Mouse (Mus musculus) layer of hippocampus, postnatal 25 days (tissue): ENCODE data around the gene Celsr1. TPM values are rescaled to one million over a fixed set of nuclear protein-coding genes. Genes with fewer than 3 reads are reported as not detected.

Experiments used
- DNase-seq, 2 experiments: peaks; one replicate each; pipeline ENCODE4 v3.0.0; 2022; ENCODE audit warnings: mixed read lengths in 2 of 2, low spot score in 1 of 2; ENCODE audit errors: extremely low spot score in 1 of 2
- total RNA-seq, 2 experiments: library from RNA; stranded (reverse); gene quantifications; 2 replicates each; pipeline ENCODE4 v1.2.3; 2021

Celsr1 gene
- total RNA-seq, 2 experiments from 2014 or later, result 4.5 to 6.1 TPM

GRCm38 (mm10) chr15:86041421-86041820 lies 7.8 kb upstream of the Celsr1 start:
- DNase-seq, result no peak

GRCm38 (mm10) chr15:86038802-86039201 lies 5.2 kb upstream of the Celsr1 start:
- DNase-seq, result peak; percentile 63 to 71

GRCm38 (mm10) chr15:86035913-86036312 lies 2.3 kb upstream of the Celsr1 start:
- DNase-seq, result no peak

GRCm38 (mm10) chr15:86034781-86035360 lies 1.3 kb upstream of the Celsr1 start:
- DNase-seq, result no peak

GRCm38 (mm10) chr15:86034021-86034523 lies 495 bp upstream of the Celsr1 start:
- no peak for DNase-seq

GRCm38 (mm10) chr15:86032811-86033190 lies 776 bp downstream of the Celsr1 start:
- peak in 1 of 2 experiments; percentile 39 for DNase-seq

- DNase-seq, result no peak
These were observed 3.6 kb downstream of the Celsr1 start for GRCm38 (mm10) chr15:86029981-86030380.

GRCm38 (mm10) chr15:86027871-86028270 lies 5.7 kb downstream of the Celsr1 start:
- DNase-seq, result no peak

- no peak for DNase-seq
These were observed 11.6 kb downstream of the Celsr1 start for GRCm38 (mm10) chr15:86021971-86022370.

- DNase-seq, result no peak
These were observed 12.3 kb downstream of the Celsr1 start for GRCm38 (mm10) chr15:86021301-86021700.

- no peak for DNase-seq
These were observed 13.6 kb downstream of the Celsr1 start for GRCm38 (mm10) chr15:86020008-86020407.

GRCm38 (mm10) chr15:86018753-86019512 lies 14.6 kb downstream of the Celsr1 start:
- DNase-seq, result no peak

GRCm38 (mm10) chr15:86017336-86017735 lies 16.2 kb downstream of the Celsr1 start:
- no peak for DNase-seq

- no peak for DNase-seq
These were observed 17.6 kb downstream of the Celsr1 start for GRCm38 (mm10) chr15:86015860-86016541.

- no peak for DNase-seq
These were observed 18.6 kb downstream of the Celsr1 start for GRCm38 (mm10) chr15:86015026-86015425.

- DNase-seq, result no peak
These were observed 19.9 kb downstream of the Celsr1 start for GRCm38 (mm10) chr15:86013656-86014055.

- no peak for DNase-seq
These were observed 20.4 kb downstream of the Celsr1 start for GRCm38 (mm10) chr15:86013130-86013529.

GRCm38 (mm10) chr15:86007690-86008121 lies 25.9 kb downstream of the Celsr1 start:
- no peak for DNase-seq

- no peak for DNase-seq
These were observed 27.7 kb downstream of the Celsr1 start for GRCm38 (mm10) chr15:86005691-86006525.

- no peak for DNase-seq
These were observed 29.5 kb downstream of the Celsr1 start for GRCm38 (mm10) chr15:86004048-86004447.
